Mouse (Mus musculus): ENCODE measurements at regions not wholly inside any gene's neighbourhood (a gene's known extent, or its start where the extent isn't known, plus 50 kb on each side); places are given as distances from the start of the nearest gene placed in this dataset.
"Not testable (repeated sequence)": the region's sequence is repeated elsewhere in the genome, so short reads cannot be mapped to it uniquely, and the experiment has no call there.

DNA sequence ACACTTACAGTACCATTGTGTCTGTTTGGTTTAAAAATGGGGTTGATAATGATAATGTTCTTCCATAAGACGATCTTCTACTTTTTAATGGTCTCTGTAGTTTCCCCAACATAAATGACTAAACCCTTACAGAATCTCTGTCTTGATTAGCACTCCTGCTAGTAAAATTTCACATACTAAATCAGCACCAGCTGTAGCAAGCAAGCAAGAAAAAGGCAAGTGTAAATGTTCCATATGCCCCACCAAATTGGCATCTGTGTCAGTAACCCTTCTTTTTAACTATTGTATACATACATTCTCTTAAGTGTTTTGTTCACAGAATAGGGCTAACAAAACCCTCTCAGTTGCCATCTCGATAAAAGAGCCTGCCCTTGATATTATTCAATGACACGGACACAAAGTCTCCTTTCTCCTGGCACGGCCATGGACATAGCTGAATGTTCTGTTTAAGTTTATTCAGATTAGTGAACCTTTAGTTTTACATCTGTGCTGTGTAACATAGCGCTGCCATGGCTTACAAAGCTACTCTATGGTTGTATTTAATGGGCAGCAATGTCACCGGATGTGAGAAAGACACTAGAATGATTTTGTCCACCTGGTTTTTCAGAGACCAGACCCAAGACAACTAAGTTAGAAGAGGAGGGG lies 414.3 kb downstream of the Gtdc1 start:
- no peak overlapping the region for H3K27ac ChIP-seq (ENCODE audit: insufficient read depth, low read depth, low read length, poor library complexity, severe bottlenecking)
- TF ChIP-seq ZC3H11A (IDR thresholded peaks at IDR 0.05; ENCODE audit: borderline replicate concordance, low read depth, low read length) (no peak), MAFK (IDR thresholded peaks at IDR 0.05; ENCODE audit: insufficient read depth, low read depth, low read length) (no peak), ZNF384 (IDR thresholded peaks at IDR 0.05; ENCODE audit: low read depth, low read length) (no peak), HCFC1 (IDR thresholded peaks at IDR 0.05; ENCODE audit: borderline replicate concordance, insufficient read depth, low read length) (no peak), CHD2 (IDR thresholded peaks at IDR 0.05; ENCODE audit: low read depth, low read length) (no peak)
- peaks cover 2% of the 10 kb centered on the region; the same call in 1 of the 2 replicates for H3K36me3 ChIP-seq (ENCODE audit: control insufficient read depth, insufficient read depth, low read length, poor library complexity, severe bottlenecking)
- no peaks in the 10 kb centered on the region for H3K9me3 ChIP-seq (ENCODE audit: control insufficient read depth, insufficient read depth, low read depth, low read length)
- H3K9ac ChIP-seq (ENCODE audit: insufficient read depth, low read depth, low read length, poor library complexity, severe bottlenecking): no peak overlapping the region
- no peak for DNase-seq (ENCODE audit: low read depth, low spot score)
- in situ Hi-C loops (cut with MboI; ENCODE audit: low sequenced_read_pairs in 2 of 2, unreplicated experiment in 2 of 2): no loop called here
- no peak overlapping the region for H3K4me3 ChIP-seq (ENCODE audit: insufficient read depth in 1 of 2, low read depth in 1 of 2, low read length in 2 of 2, poor library complexity in 1 of 2, severe bottlenecking in 1 of 2)
- H3K4me1 ChIP-seq (ENCODE audit: control insufficient read depth in 2 of 2, insufficient read depth in 2 of 2, low read length in 2 of 2, poor library complexity in 1 of 2): peaks cover 3 to 8% of the 10 kb centered on the region in 2 experiments; a peak in 2 of 4 replicates

DNA sequence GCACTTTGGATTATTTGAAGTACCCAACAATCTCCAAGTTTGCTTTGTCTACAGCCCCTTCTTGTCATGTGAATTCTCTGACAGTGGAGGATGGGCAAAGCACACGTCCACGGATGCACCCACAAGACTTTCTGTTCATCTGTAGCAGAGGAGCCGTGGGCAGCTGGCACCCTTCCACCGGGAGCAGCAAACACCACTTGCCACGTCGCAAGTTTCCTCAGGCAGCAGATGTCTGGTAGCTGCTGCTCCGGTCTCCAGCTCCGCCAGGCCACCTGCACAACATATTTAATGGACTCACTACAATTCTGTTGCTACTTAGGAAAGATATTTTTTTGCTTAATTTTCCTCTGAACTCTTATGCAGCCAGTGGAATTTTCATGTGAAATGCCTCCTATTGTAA lies 415.1 kb downstream of the Gtdc1 start:
- no peak overlapping the region for H3K4me3 ChIP-seq (ENCODE audit: insufficient read depth in 1 of 2, low read depth in 1 of 2, low read length in 2 of 2, poor library complexity in 1 of 2, severe bottlenecking in 1 of 2)
- in situ Hi-C loops (cut with MboI; ENCODE audit: low sequenced_read_pairs in 2 of 2, unreplicated experiment in 2 of 2): no loop called here
- H3K9ac ChIP-seq (ENCODE audit: insufficient read depth, low read depth, low read length, poor library complexity, severe bottlenecking): no peak overlapping the region
- H3K9me3 ChIP-seq (ENCODE audit: control insufficient read depth, insufficient read depth, low read depth, low read length): no peaks in the 10 kb centered on the region
- no peak for DNase-seq (ENCODE audit: low read depth, low spot score)
- H3K36me3 ChIP-seq (ENCODE audit: control insufficient read depth, insufficient read depth, low read length, poor library complexity, severe bottlenecking): peaks cover 2% of the 10 kb centered on the region; the same call in 1 of the 2 replicates
- TF ChIP-seq MAFK (IDR thresholded peaks at IDR 0.05; ENCODE audit: insufficient read depth, low read depth, low read length) (no peak), HCFC1 (IDR thresholded peaks at IDR 0.05; ENCODE audit: borderline replicate concordance, insufficient read depth, low read length) (no peak), ZC3H11A (IDR thresholded peaks at IDR 0.05; ENCODE audit: borderline replicate concordance, low read depth, low read length) (no peak), CHD2 (IDR thresholded peaks at IDR 0.05; ENCODE audit: low read depth, low read length) (no peak), ZNF384 (IDR thresholded peaks at IDR 0.05; ENCODE audit: low read depth, low read length) (no peak)
- H3K4me1 ChIP-seq (ENCODE audit: control insufficient read depth in 2 of 2, insufficient read depth in 2 of 2, low read length in 2 of 2, poor library complexity in 1 of 2): peaks cover 3 to 8% of the 10 kb centered on the region in 2 experiments; a peak in 2 of 4 replicates
- no peak overlapping the region for H3K27ac ChIP-seq (ENCODE audit: insufficient read depth, low read depth, low read length, poor library complexity, severe bottlenecking)

DNA sequence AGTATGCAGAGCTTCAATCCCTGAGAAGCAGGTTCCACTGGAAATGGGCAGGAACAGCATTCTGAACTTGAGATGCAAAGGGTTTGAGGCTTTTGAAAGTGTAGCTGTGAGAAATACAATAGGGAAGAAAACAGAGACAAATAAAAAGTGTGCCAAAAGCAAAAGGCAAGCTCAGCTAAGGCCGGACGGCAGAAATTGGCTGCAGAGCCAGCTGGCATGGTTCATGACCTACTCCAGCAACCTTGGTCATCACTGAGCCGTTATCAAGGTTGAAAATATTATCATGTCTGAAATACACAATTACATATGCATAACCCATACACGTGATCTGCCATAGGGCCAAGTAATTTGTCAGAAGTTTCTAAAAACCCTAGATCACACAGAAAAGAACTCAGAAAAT lies 418.4 kb downstream of the Gtdc1 start:
- Histone ChIP-seq H3K9ac (ENCODE audit: insufficient read depth, low read depth, low read length, poor library complexity, severe bottlenecking) (no peak overlapping the region), H3K36me3 (ENCODE audit: control insufficient read depth, insufficient read depth, low read length, poor library complexity, severe bottlenecking) (peaks cover 2% of the 10 kb centered on the region; the same call in 1 of the 2 replicates), H3K27ac (ENCODE audit: insufficient read depth, low read depth, low read length, poor library complexity, severe bottlenecking) (no peak overlapping the region), H3K4me3 (ENCODE audit: insufficient read depth in 1 of 2, low read depth in 1 of 2, low read length in 2 of 2, poor library complexity in 1 of 2, severe bottlenecking in 1 of 2) (no peak overlapping the region), H3K4me1 (ENCODE audit: control insufficient read depth in 2 of 2, insufficient read depth in 2 of 2, low read length in 2 of 2, poor library complexity in 1 of 2) (peaks cover 3 to 8% of the 10 kb centered on the region in 2 experiments; a peak in 2 of 4 replicates), H3K9me3 (ENCODE audit: control insufficient read depth, insufficient read depth, low read depth, low read length) (no peaks in the 10 kb centered on the region)
- no peak for DNase-seq (ENCODE audit: low read depth, low spot score)
- TF ChIP-seq MAFK (IDR thresholded peaks at IDR 0.05; ENCODE audit: insufficient read depth, low read depth, low read length) (no peak), ZNF384 (IDR thresholded peaks at IDR 0.05; ENCODE audit: low read depth, low read length) (no peak), CHD2 (IDR thresholded peaks at IDR 0.05; ENCODE audit: low read depth, low read length) (no peak), ZC3H11A (IDR thresholded peaks at IDR 0.05; ENCODE audit: borderline replicate concordance, low read depth, low read length) (no peak), HCFC1 (IDR thresholded peaks at IDR 0.05; ENCODE audit: borderline replicate concordance, insufficient read depth, low read length) (no peak)
- in situ Hi-C loops (cut with MboI; ENCODE audit: low sequenced_read_pairs in 2 of 2, unreplicated experiment in 2 of 2): no loop called here

DNA sequence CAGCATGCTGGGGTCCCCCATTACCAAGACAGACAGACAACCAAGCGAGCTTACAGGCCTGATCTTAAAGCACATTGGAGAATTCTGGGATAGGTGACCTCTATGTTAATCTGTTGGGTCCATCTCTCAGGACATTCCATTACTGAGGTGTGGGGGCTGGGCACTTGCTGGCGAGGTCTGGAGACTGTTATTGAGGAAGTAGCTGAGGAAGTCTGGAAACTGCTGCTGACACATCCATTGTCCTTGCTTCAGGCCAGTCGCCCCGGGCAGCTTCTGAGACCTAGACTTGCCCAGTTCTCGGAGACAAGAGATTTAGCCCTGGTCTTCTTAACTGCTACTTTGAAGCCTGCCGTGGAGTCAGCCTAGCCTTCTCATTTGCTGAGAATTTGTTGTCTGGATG lies 423.2 kb downstream of the Gtdc1 start:
- no peaks in the 10 kb centered on the region for H3K36me3 ChIP-seq (ENCODE audit: control insufficient read depth, insufficient read depth, low read length, poor library complexity, severe bottlenecking)
- no peak for DNase-seq (ENCODE audit: low read depth, low spot score)
- no peak overlapping the region for H3K9ac ChIP-seq (ENCODE audit: insufficient read depth, low read depth, low read length, poor library complexity, severe bottlenecking)
- in situ Hi-C loops (cut with MboI; ENCODE audit: low sequenced_read_pairs in 2 of 2, unreplicated experiment in 2 of 2): no loop called here
- H3K9me3 ChIP-seq (ENCODE audit: control insufficient read depth, insufficient read depth, low read depth, low read length): no peaks in the 10 kb centered on the region
- H3K4me3 ChIP-seq (ENCODE audit: insufficient read depth in 1 of 2, low read depth in 1 of 2, low read length in 2 of 2, poor library complexity in 1 of 2, severe bottlenecking in 1 of 2): no peak overlapping the region
- no peak for TF ChIP-seq ZC3H11A (IDR thresholded peaks at IDR 0.05; ENCODE audit: borderline replicate concordance, low read depth, low read length)
- no peak for TF ChIP-seq MAFK (IDR thresholded peaks at IDR 0.05; ENCODE audit: insufficient read depth, low read depth, low read length)
- no peak for TF ChIP-seq ZNF384 (IDR thresholded peaks at IDR 0.05; ENCODE audit: low read depth, low read length)
- TF ChIP-seq CHD2 (IDR thresholded peaks at IDR 0.05; ENCODE audit: low read depth, low read length): no peak
- TF ChIP-seq HCFC1 (IDR thresholded peaks at IDR 0.05; ENCODE audit: borderline replicate concordance, insufficient read depth, low read length): no peak
- peaks cover 2 to 3% of the 10 kb centered on the region in 2 experiments; a peak in 2 of 4 replicates for H3K4me1 ChIP-seq (ENCODE audit: control insufficient read depth in 2 of 2, insufficient read depth in 2 of 2, low read length in 2 of 2, poor library complexity in 1 of 2)
- H3K27ac ChIP-seq (ENCODE audit: insufficient read depth, low read depth, low read length, poor library complexity, severe bottlenecking): no peak overlapping the region

DNA sequence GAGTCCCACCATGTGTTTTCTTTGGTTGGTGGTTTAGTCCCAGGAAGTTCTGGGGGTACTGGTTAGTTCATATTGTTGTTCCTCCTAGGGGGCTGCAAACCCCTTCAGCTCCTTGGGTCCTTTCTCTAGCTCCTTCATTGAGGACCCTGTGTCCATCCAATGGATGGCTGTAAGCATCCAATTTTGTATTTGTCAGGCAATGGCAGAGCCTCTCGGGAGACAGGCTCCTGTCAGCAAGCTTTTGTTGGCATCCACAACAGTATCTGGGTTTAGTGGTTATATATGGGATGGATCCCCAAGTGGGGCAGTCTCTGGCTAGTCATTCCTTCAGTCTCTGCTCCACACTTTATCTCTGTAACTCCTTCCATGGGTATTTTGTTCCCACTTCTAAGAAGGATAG lies 436.7 kb downstream of the Gtdc1 start:
- in situ Hi-C loops (cut with MboI; ENCODE audit: low sequenced_read_pairs in 2 of 2, unreplicated experiment in 2 of 2); H3K4me3 ChIP-seq (ENCODE audit: insufficient read depth in 1 of 2, low read depth in 1 of 2, low read length in 2 of 2, poor library complexity in 1 of 2, severe bottlenecking in 1 of 2); DNase-seq (ENCODE audit: low read depth, low spot score); H3K36me3 ChIP-seq (ENCODE audit: control insufficient read depth, insufficient read depth, low read length, poor library complexity, severe bottlenecking); H3K27ac ChIP-seq (ENCODE audit: insufficient read depth, low read depth, low read length, poor library complexity, severe bottlenecking); H3K9ac ChIP-seq (ENCODE audit: insufficient read depth, low read depth, low read length, poor library complexity, severe bottlenecking); H3K4me1 ChIP-seq (ENCODE audit: control insufficient read depth in 2 of 2, insufficient read depth in 2 of 2, low read length in 2 of 2, poor library complexity in 1 of 2); H3K9me3 ChIP-seq (ENCODE audit: control insufficient read depth, insufficient read depth, low read depth, low read length): not testable (repeated sequence)

All from ES-E14 (cell line).